Mouse (Mus musculus) heart, embryonic 15.5 days (tissue): Measurements from ENCODE around the gene Vash1. TPM values are rescaled to one million over a fixed set of nuclear protein-coding genes. Genes with fewer than 3 reads are reported as not detected.

ENCODE experiments used
- ATAC-seq: fragments of 200-750 bp; cut with Nextera tagmentation; replicated peaks from 2 replicates; pipeline ENCODE4 v1.8.0; 2017; ENCODE audit warnings: low read depth, moderate TSS enrichment; ENCODE audit not compliant: insufficient number of reproducible peaks, insufficient read depth, low FRiP score
- H3K27ac ChIP-seq: fragments of 300-500 bp; sonication (generic); 2 replicates; pipeline ENCODE4 v1.5.1; 2015; ENCODE audit warnings: mild to moderate bottlenecking, inconsistent platforms
- H3K27me3 ChIP-seq: fragments of 300-500 bp; sonication (generic); 2 replicates; pipeline ENCODE4 v1.6.1; 2015; ENCODE audit warnings: inconsistent platforms
- H3K36me3 ChIP-seq: fragments of 300-500 bp; sonication (generic); 2 replicates; pipeline ENCODE4 v1.6.1; 2015; ENCODE audit warnings: mild to moderate bottlenecking, inconsistent platforms
- H3K4me1 ChIP-seq: fragments of 300-500 bp; sonication (generic); replicated peaks from 2 replicates; pipeline ENCODE4 v1.6.1; 2015; ENCODE audit warnings: inconsistent platforms
- H3K4me2 ChIP-seq: fragments of 300-500 bp; sonication (generic); 2 replicates; pipeline ENCODE4 v1.6.1; 2015; ENCODE audit warnings: inconsistent platforms, mild to moderate bottlenecking, moderate library complexity
- H3K4me3 ChIP-seq: fragments of 300-500 bp; sonication (generic); 2 replicates; pipeline ENCODE4 v1.5.1; 2015; ENCODE audit warnings: mild to moderate bottlenecking, inconsistent platforms
- H3K9ac ChIP-seq: fragments of 300-500 bp; sonication (generic); 2 replicates; pipeline ENCODE4 v1.6.1; 2015; ENCODE audit warnings: mild to moderate bottlenecking, inconsistent platforms
- H3K9me3 ChIP-seq: fragments of 300-500 bp; sonication (generic); replicated peaks from 2 replicates; pipeline ENCODE4 v1.6.1; 2016; ENCODE audit warnings: inconsistent platforms
- WGBS: fragments of 180-500 bp; shearing (Covaris S2); methylation state at CpG from one replicate; pipeline ENCODE4 v1.1.7; 2015; ENCODE audit warnings: mixed read lengths; 5-methylcytosine and 5-hydroxymethylcytosine counted together
- polyA plus RNA-seq: library from polyadenylated mRNA; unstranded; fragments of >200 nt; fragmentation: Nextera tagmentation; extraction: Ambion mirVana; gene quantifications from 2 replicates; pipeline ENCODE4 v1.2.1, GENCODE M21; 2015

The Vash1 gene
- polyA plus RNA-seq, 1 experiment from 2014 or later = 11.9 TPM

DNA sequence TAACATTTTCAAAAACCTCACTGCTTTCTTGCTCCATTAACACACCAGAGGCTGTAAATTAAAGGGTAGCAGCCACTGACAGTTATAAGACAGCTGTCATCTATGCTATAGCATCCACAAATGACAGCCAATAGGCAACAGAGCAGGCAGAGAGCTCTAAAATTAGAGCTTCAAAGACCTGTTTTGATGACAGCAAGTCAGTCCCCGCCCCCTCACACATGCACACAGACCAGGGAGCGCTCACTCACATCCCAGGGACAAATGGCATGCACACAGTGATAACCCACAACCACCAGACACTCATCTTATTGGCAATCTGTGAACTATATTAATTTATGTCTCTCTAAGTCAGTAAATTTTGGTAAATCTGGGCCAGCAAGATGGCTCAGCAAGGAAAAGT lies 45.8 kb downstream of the Vash1 start:
- peaks cover 30% of the 10 kb centered on the region for H3K4me1 ChIP-seq
- H3K27ac ChIP-seq = no peak overlapping the region
- no peaks in the 10 kb centered on the region for H3K36me3 ChIP-seq
- H3K27me3 ChIP-seq = no peaks in the 10 kb centered on the region
- no peak overlapping the region for H3K9ac ChIP-seq
- no peaks in the 10 kb centered on the region for H3K9me3 ChIP-seq
- 45% methylated on average over 2 of the region's 2 CpGs for WGBS
- no peak overlapping the region for H3K4me3 ChIP-seq
- no peak for ATAC-seq
- 0 out of 2 replicates have a peak overlapping the region, but pooled peaks have one; percentile 96 for H3K4me2 ChIP-seq

DNA sequence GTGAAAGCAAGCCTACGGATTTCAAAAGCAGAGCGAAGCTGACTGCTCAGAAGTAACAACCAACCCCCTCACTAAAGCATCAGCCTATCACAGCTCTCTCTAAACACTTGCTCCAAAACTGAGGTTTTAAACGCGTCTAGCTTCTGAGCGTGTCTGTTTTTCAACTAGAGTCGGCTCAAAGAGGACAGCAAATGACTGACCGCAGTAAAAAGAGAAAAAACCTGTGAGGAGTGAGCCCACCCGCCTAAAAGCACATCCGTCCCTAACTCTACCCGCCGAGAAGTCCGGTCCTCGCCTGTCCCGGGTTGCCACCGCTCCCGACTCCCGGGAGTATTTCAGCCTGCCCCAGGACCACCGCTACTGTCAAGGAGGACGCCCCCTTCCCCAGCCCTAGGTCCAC lies 47.2 kb downstream of the Vash1 start:
- Histone ChIP-seq H3K27ac (peak overlapping the region; percentile 53), H3K36me3 (no peaks in the 10 kb centered on the region), H3K9me3 (no peaks in the 10 kb centered on the region), H3K4me2 (peak overlapping the region; percentile 96), H3K4me1 (peaks cover 30% of the 10 kb centered on the region), H3K9ac (peak overlapping the region; percentile 66), H3K27me3 (no peaks in the 10 kb centered on the region), H3K4me3 (peak overlapping the region; percentile 62)
- ATAC-seq = no peak
- 0% methylated on average over 19 of the region's 19 CpGs for WGBS

- no peaks in the 10 kb centered on the region for H3K9me3 ChIP-seq
- peak within 1 kb of the TSS; percentile 66 for H3K9ac ChIP-seq
- H3K27me3 ChIP-seq = no peaks in the 10 kb centered on the region
- peak within 1 kb of the TSS; percentile 62 for H3K4me3 ChIP-seq
- H3K4me1 ChIP-seq = peaks cover 28% of the 10 kb centered on the region
- peak within 1 kb of the TSS; percentile 96 for H3K4me2 ChIP-seq
- no peaks in the 10 kb centered on the region for H3K36me3 ChIP-seq
- WGBS = under 1% methylated on average over 44 of the region's 44 CpGs
- peak within 1 kb of the TSS; percentile 53 for H3K27ac ChIP-seq
- peak; percentile 99 for ATAC-seq
These were observed 47.7 kb downstream of the Vash1 start, which contains the start of gene Angel1 for GRCm38 (mm10) chr12:86726120-86726640. TSS of gene Angel1 (minus strand) at chr12:86726460.

- WGBS = 70% methylated on average over 8 of the region's 8 CpGs
These were observed 55.9 kb downstream of the Vash1 start, which contains the start of gene Lrrc74a for GRCm38 (mm10) chr12:86734319-86734810. TSS of gene Lrrc74a (plus strand) at chr12:86734369.

More at GRCm38 (mm10) chr12:86734319-86734810, 55.9 kb downstream of the Vash1 start, which contains the start of gene Lrrc74a:
- no peak within 1 kb of the TSS for H3K4me3 ChIP-seq
- no peak for ATAC-seq
- H3K4me2 ChIP-seq = no peak within 1 kb of the TSS
- H3K36me3 ChIP-seq = no peaks in the 10 kb centered on the region
- H3K9me3 ChIP-seq = no peaks in the 10 kb centered on the region
- H3K4me1 ChIP-seq = no peaks in the 10 kb centered on the region
- no peak within 1 kb of the TSS for H3K9ac ChIP-seq
- H3K27ac ChIP-seq = no peak within 1 kb of the TSS
- no peaks in the 10 kb centered on the region for H3K27me3 ChIP-seq

Other genes with a start within 250 kb of the Vash1 start
- gene Angel1, start 47.8 kb downstream of the Vash1 start, polyA plus RNA-seq = 7.2 and 9.0 TPM in 2 replicates
- not detected in 2 replicates for gene Lrrc74a, start 55.7 kb downstream of the Vash1 start, polyA plus RNA-seq
- gene Irf2bpl, start 206.1 kb downstream of the Vash1 start, polyA plus RNA-seq = 40.1 and 41.7 TPM in 2 replicates